Mouse (Mus musculus) heart, embryonic 16.5 days (tissue): ENCODE data around the gene Smurf2. TPM values are rescaled to one million over a fixed set of nuclear protein-coding genes. Genes with fewer than 3 reads are reported as not detected.

Experiments used
- ATAC-seq: fragments of 200-750 bp; cut with Nextera tagmentation; replicated peaks from 2 replicates; pipeline ENCODE4 v1.8.0; 2017; ENCODE audit warnings: moderate number of reproducible peaks; ENCODE audit not compliant: insufficient read depth, low FRiP score; ENCODE audit errors: extremely low read depth
- H3K27ac ChIP-seq: fragments of 300-500 bp; sonication (generic); 2 replicates; pipeline ENCODE4 v1.5.1; 2014; ENCODE audit warnings: mild to moderate bottlenecking, low read length, control low read depth, moderate library complexity
- H3K27me3 ChIP-seq: fragments of 300-500 bp; sonication (generic); 2 replicates; pipeline ENCODE4 v1.6.1; 2014; ENCODE audit warnings: low read length, mixed read lengths; ENCODE audit not compliant: control insufficient read depth, insufficient read depth
- H3K36me3 ChIP-seq: fragments of 300-500 bp; sonication (generic); 2 replicates; pipeline ENCODE4 v1.6.1; 2014; ENCODE audit not compliant: control insufficient read depth, insufficient read depth
- H3K4me1 ChIP-seq: fragments of 300-500 bp; sonication (generic); 2 replicates; pipeline ENCODE4 v1.6.1; 2014; ENCODE audit warnings: low read length, mixed read lengths; ENCODE audit not compliant: control insufficient read depth, insufficient read depth
- H3K4me2 ChIP-seq: fragments of 300-500 bp; sonication (generic); 2 replicates; pipeline ENCODE4 v1.6.1; 2014; ENCODE audit warnings: low read depth, mild to moderate bottlenecking, control low read depth, low read length
- H3K4me3 ChIP-seq: fragments of 300-500 bp; sonication (generic); 2 replicates; pipeline ENCODE4 v1.5.1; 2014; ENCODE audit warnings: mild to moderate bottlenecking, control low read depth, low read length
- H3K9ac ChIP-seq: fragments of 300-500 bp; sonication (generic); 2 replicates; pipeline ENCODE4 v1.6.1; 2014; ENCODE audit warnings: low read length, control low read depth
- H3K9me3 ChIP-seq: fragments of 300-500 bp; sonication (generic); replicated peaks from 2 replicates; pipeline ENCODE4 v1.6.1; 2016; ENCODE audit warnings: low read length; ENCODE audit not compliant: control insufficient read depth
- WGBS: fragments of 180-500 bp; shearing (Covaris S2); extraction: QIAGEN DNeasy Blood & Tissue Kit; methylation state at CpG from one replicate; pipeline ENCODE4 v1.1.7; 2014; 5-methylcytosine and 5-hydroxymethylcytosine counted together
- polyA plus RNA-seq: library from polyadenylated mRNA; unstranded; fragments of >200 nt; fragmentation: Nextera tagmentation; extraction: Ambion mirVana; gene quantifications from 2 replicates; pipeline ENCODE4 v1.2.1, GENCODE M21; 2015

Gene Smurf2
- polyA plus RNA-seq, 1 experiment from 2014 or later, result 10.2 TPM

DNA sequence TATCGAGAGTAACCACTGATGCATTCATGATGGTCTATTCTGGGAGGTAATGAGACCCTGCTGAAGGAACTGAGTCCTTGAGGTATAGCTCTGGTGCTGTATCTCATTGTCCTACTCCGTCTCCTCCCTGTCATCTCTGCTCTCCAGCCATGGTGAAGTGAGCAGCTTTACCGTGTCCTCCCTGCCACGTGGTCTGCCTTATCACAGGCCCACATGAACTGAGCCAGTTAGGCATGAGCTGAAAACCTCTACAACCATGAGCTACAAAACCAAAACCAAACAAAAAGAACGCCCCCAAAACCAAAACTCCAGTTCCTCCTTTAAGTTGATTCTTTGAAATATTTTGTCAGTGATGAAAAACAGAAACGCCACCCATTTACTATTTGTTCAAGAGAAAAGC, 47.9 kb downstream of the Smurf2 start:
- peaks cover 9% of the 10 kb centered on the region; the same call in 1 of the 2 replicates for H3K4me1 ChIP-seq
- WGBS, result 64% methylated on average over 6 of the region's 6 CpGs
- no peak overlapping the region for H3K27ac ChIP-seq
- no peaks in the 10 kb centered on the region for H3K9me3 ChIP-seq
- H3K9ac ChIP-seq, result no peak overlapping the region
- no peak overlapping the region for H3K4me2 ChIP-seq
- no peaks in the 10 kb centered on the region for H3K27me3 ChIP-seq
- ATAC-seq, result no peak
- peaks cover 14% of the 10 kb centered on the region for H3K36me3 ChIP-seq
- no peak overlapping the region for H3K4me3 ChIP-seq

- Histone ChIP-seq H3K4me1 (no peaks in the 10 kb centered on the region), H3K4me2 (no peak overlapping the region), H3K4me3 (no peak overlapping the region), H3K27me3 (no peaks in the 10 kb centered on the region), H3K36me3 (peaks cover 21% of the 10 kb centered on the region), H3K27ac (no peak overlapping the region), H3K9ac (no peak overlapping the region), H3K9me3 (no peaks in the 10 kb centered on the region)
- no peak for ATAC-seq
- WGBS, result 51% methylated on average over 2 of the region's 2 CpGs
Measured at GRCm38 (mm10) chr11:106851438-106851837, 69.1 kb downstream of the Smurf2 start.

DNA sequence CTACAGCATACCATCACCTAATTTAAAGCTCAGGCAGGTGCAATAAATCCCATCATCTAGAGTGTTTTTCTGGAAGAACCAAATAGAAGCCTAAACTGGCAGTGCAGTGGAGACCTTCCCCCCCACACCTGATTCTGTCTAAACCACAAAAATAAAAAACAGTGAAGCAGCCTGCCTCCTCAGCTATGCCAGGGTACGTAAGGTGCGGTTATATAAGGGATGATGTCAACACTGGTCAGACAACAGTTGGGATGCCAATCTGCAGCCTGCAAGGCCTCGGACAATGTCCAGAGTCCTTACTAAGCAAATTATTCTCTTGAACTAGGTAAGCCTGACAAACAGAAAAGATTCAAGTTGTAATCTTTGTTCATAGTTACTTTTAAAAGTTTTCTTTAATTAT, 78.5 kb downstream of the Smurf2 start:
- H3K27ac ChIP-seq, result no peak overlapping the region
- peaks cover 24% of the 10 kb centered on the region for H3K36me3 ChIP-seq
- no peak overlapping the region for H3K4me3 ChIP-seq
- no peak overlapping the region for H3K4me2 ChIP-seq
- ATAC-seq, result no peak
- no peak overlapping the region for H3K9ac ChIP-seq
- no peaks in the 10 kb centered on the region for H3K9me3 ChIP-seq
- no peaks in the 10 kb centered on the region for H3K27me3 ChIP-seq
- WGBS, result 92% methylated on average over 3 of the region's 3 CpGs
- no peaks in the 10 kb centered on the region for H3K4me1 ChIP-seq

- H3K27me3 ChIP-seq, result no peaks in the 10 kb centered on the region
- no peak overlapping the region for H3K27ac ChIP-seq
- H3K9me3 ChIP-seq, result no peaks in the 10 kb centered on the region
- 92% methylated on average over 7 of the region's 7 CpGs for WGBS
- peaks cover 38% of the 10 kb centered on the region for H3K36me3 ChIP-seq
- no peak for ATAC-seq
- H3K4me3 ChIP-seq, result no peak overlapping the region
- H3K4me2 ChIP-seq, result no peak overlapping the region
- H3K9ac ChIP-seq, result no peak overlapping the region
- H3K4me1 ChIP-seq, result peaks cover 4% of the 10 kb centered on the region; the same call in 1 of the 2 replicates
Measured at GRCm38 (mm10) chr11:106828079-106828478, 92.4 kb downstream of the Smurf2 start.

- ATAC-seq, result no peak
- Histone ChIP-seq H3K27me3 (no peaks in the 10 kb centered on the region), H3K4me3 (no peak overlapping the region), H3K9me3 (no peaks in the 10 kb centered on the region), H3K36me3 (peaks cover 35% of the 10 kb centered on the region), H3K4me2 (no peak overlapping the region), H3K9ac (no peak overlapping the region), H3K27ac (no peak overlapping the region), H3K4me1 (peaks cover 13% of the 10 kb centered on the region)
- 78% methylated on average over 10 of the region's 10 CpGs for WGBS
Measured at GRCm38 (mm10) chr11:106824403-106824802, 96.1 kb downstream of the Smurf2 start.

DNA sequence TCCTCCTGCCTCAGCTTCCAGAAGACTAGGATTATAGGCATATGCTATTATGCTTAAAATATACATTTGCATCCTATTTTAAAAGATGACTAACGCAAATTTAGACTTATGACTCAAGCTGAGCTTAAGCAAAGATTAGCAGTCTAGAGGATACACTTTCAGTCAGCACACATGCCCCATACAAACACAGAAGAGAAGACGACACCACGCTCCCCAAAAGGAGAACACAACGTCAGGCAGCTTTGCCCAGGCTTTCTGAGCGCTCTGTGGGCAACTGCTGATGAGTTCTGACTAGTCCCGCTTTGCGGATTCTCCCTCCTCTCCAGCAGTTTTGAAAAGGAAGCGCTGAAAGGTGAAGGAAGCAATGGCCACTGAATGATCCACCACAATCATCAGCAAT, 96.8 kb downstream of the Smurf2 start:
- Histone ChIP-seq H3K36me3 (peaks cover 35% of the 10 kb centered on the region), H3K4me1 (peaks cover 18% of the 10 kb centered on the region), H3K9me3 (no peaks in the 10 kb centered on the region), H3K4me2 (no peak overlapping the region), H3K27ac (no peak overlapping the region), H3K4me3 (no peak overlapping the region), H3K27me3 (no peaks in the 10 kb centered on the region), H3K9ac (no peak overlapping the region)
- WGBS, result 92% methylated on average over 8 of the region's 8 CpGs
- no peak for ATAC-seq

GRCm38 (mm10) chr11:106822911-106823310, 97.6 kb downstream of the Smurf2 start:
- H3K9me3 ChIP-seq, result no peaks in the 10 kb centered on the region
- ATAC-seq, result no peak
- H3K4me2 ChIP-seq, result no peak overlapping the region
- H3K27me3 ChIP-seq, result no peaks in the 10 kb centered on the region
- H3K4me1 ChIP-seq, result peaks cover 26% of the 10 kb centered on the region
- no peak overlapping the region for H3K9ac ChIP-seq
- no peak overlapping the region for H3K4me3 ChIP-seq
- peaks cover 30% of the 10 kb centered on the region for H3K36me3 ChIP-seq
- 78% methylated on average over 5 of the region's 5 CpGs for WGBS
- H3K27ac ChIP-seq, result no peak overlapping the region

DNA sequence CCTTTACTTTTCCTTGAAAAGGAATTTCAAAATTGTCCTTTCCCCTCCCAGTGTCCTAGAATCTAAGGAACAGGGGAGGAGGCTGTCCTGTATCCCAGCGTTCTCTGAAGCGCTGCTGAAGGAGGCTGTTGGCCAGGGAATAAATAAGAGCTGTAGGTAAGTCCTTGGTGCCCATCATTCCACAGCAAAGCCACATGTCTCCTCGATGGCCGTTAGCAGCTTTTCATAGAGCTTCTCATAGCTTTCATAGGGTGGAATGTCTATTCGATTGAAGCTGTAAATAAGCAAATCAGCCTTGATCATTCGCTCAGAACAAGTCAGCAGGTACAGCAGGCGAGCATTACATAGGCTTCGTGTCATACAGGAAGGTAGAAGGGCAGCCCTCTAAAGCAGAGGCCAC, 98.0 kb downstream of the Smurf2 start:
- no peak for ATAC-seq
- peaks cover 28% of the 10 kb centered on the region; the same call in 1 of the 2 replicates for H3K36me3 ChIP-seq
- H3K4me3 ChIP-seq, result no peak overlapping the region
- WGBS, result 85% methylated on average over 8 of the region's 8 CpGs
- peaks cover 29% of the 10 kb centered on the region for H3K4me1 ChIP-seq
- no peaks in the 10 kb centered on the region for H3K27me3 ChIP-seq
- no peak overlapping the region for H3K27ac ChIP-seq
- H3K9me3 ChIP-seq, result no peaks in the 10 kb centered on the region
- no peak overlapping the region for H3K9ac ChIP-seq
- no peak overlapping the region for H3K4me2 ChIP-seq

DNA sequence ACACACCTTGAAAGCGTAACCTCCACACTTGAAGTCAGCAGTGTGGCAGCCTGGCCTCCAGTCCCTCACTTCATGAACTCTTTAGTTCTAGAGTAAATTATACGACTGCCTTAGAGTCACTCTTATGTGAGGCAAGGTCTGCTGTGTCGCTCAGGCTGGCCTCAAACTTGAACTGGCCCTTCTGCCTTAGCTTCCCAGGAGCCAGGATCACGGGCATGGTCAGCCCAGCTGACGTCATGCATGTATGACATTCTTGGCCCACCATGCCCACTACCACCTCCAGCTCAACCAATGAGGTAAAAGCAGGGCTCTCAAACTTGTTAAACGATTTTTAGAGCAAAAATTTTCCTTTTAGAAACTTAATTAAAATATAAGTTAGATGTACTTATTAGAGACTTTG, 99.1 kb downstream of the Smurf2 start:
- Histone ChIP-seq H3K9ac (no peak overlapping the region), H3K9me3 (no peaks in the 10 kb centered on the region), H3K27ac (peak overlapping the region; percentile 50), H3K4me3 (no peak overlapping the region), H3K27me3 (no peaks in the 10 kb centered on the region), H3K4me2 (no peak overlapping the region), H3K36me3 (peaks cover 31% of the 10 kb centered on the region), H3K4me1 (peaks cover 29% of the 10 kb centered on the region)
- ATAC-seq, result no peak
- WGBS, result 70% methylated on average over 6 of the region's 6 CpGs

- ATAC-seq, result no peak
- Histone ChIP-seq H3K27me3 (no peaks in the 10 kb centered on the region), H3K4me3 (no peak overlapping the region), H3K4me1 (peaks cover 29% of the 10 kb centered on the region), H3K27ac (peak overlapping the region; percentile 53), H3K4me2 (no peak overlapping the region), H3K36me3 (peaks cover 29% of the 10 kb centered on the region), H3K9me3 (no peaks in the 10 kb centered on the region), H3K9ac (no peak overlapping the region)
- 28% methylated on average over 4 of the region's 4 CpGs for WGBS
Measured at GRCm38 (mm10) chr11:106820972-106821371, 99.5 kb downstream of the Smurf2 start.
